Mouse (Mus musculus) c-Kit-positive CD71-positive TER-119-positive erythroid progenitor cells, embryonic 14.5 days (primary cell): ENCODE measurements around the gene Arhgef5.
"Not testable (repeated sequence)": the region's sequence is repeated elsewhere in the genome, so short reads cannot be mapped to it uniquely, and the experiment has no call there.

Experiments
- DNase-seq: peaks from one replicate; pipeline ENCODE4 v3.0.0-alpha.2; 2013; ENCODE audit warnings: low spot score

The Arhgef5 gene

DNA sequence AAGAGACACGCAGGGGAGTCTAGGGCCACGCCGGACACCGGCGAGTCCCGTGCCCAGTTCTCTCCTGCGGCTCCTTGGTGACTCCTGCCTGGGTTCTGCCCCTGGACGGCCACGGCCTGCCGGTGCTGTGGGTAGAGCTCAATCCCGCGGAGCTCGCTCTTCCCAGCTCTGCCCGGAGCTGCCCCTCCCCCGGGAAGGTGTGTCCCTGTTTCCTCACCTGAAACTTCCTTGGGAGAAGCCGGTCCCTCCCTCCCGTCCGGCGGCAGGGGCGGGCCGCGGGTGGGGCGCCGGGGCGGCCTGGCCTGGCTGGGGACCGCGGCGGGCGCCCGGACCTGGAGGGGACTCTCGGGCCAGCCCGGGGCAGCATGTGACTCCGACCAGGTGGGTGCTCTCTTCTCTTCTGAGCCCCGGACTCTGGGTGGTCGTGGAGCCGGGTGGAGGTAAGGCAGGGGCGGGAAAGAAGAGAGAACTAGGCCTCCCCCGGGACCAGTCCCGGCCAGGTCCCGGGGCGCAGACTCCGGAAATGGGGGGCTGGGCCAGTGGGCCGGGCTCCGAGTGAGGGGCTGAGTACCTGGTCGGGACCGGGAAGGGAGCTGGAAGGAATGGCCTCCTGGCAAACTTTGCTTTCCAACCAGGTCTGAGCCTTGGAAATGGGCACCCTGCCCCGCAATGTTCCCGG is at the start of gene Arhgef5:
TSS of gene Arhgef5 (plus strand) at position 220 of the 679 bp plus-strand sequence.
- no peak for DNase-seq

DNA sequence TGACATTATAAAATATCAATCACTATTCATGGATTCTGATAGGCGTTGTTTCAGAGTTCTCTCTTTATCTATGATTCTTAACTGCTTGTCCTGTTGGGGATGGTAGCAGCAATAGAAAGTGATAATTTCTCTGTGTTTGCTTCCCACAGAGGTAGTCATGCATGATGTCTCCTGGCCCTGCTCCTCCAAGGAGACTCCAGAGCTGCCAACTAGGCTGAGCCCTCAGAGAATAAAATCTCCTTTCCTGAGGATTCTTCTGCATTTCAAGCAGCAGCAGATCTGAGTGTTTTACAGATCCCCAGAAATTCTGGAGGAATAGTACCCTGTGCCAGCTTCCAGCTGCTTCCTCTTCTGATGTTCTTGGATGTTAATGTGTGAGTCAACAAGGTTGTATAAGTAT is 34.1 kb upstream of the Arhgef5 start, which contains the start of gene Olfr47:
TSS of gene Olfr47 (plus strand) at position 275 of the 400 bp plus-strand sequence.
- not testable (repeated sequence) for DNase-seq

DNA sequence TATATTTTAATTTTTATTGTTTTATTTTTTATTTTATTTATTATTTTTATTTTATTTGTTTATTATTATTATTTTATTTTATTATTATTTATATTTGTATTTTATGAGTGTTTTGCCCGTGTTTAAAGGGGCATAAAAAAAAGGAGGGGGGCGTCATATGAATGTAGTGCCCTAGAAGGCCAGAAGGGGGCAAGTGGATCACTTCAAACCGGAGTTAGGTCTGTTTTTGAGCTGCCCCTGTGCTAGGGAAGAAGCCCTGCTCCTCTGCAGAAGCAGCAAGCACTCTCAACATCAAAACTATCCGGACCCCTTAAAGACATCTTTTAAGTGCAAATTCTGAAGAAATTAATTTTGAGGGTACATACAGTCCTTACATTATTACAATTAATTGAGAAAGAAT is 23.3 kb upstream of the Arhgef5 start:
- DNase-seq: no peak

DNA sequence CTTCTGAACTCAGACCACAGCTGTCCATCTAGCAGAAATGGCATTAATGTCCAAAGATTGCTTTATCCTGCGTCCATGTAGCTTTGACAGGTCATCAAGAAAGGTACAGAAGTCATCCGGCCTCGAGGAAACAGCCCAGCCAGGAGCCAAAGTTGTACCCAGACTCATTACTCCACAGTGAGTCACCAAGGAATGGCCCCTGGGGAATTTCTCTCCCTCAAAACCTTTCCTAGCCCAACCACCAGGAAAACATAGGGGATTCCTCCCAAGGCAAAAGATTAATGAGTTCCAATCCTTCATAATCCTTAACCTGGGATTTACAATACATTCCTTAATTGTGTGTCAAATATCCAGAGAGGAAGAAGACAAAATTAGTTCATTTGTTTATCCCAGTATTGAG is 18.0 kb upstream of the Arhgef5 start:
- DNase-seq: no peak

DNA sequence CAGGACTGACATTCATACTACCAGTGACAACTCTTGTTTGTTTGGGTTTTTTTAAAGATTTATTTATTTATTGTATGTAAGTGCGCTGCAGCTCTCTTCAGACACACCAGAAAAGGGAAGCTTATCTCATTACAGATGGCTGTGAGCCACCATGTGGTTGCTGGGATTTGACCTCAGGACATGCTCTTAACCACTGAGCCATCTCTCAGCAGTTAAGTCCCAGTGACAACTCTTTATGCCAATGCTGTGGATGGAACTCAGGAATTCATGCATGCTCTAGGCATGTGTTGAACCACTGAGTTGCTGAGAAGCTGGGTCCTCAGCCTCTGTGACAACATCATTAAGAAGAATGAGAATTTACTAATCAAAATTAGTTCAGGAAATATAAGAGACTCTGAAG is 12.4 kb upstream of the Arhgef5 start:
- DNase-seq: no peak

DNA sequence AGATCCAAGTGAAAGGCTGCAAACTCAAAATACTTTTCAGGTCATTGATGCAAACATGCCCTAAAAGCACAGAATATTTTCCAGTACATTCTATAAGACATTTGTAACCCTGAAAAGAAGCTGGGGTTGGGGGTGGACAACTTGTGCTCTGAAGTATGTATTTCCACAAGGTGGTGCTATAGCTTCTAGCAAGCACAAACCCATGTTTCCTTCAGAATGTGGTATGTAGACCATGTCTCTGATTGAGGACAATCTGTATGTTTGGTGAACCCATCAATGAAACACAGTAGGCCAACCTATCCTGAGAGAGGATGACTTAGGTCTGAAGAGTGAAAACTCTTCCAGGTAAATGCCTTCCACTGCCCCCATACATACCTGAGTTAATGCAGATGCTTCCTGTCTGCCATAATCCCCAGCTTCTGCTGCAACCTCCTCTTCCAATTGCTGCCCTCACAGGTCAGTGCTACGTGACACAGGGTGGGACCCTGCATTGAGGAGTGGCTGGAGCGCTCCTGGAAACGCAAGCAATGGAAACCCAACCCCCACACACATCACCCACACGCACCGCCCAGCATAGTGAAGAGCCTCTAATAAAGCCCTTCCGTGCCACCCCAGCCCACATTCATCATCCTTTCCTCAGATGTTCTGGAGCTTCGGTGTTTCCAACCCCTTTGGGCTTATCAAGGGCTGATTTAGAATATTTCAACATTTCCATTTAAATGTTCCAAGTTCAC is 11.0 kb upstream of the Arhgef5 start:
- DNase-seq: no peak

DNA sequence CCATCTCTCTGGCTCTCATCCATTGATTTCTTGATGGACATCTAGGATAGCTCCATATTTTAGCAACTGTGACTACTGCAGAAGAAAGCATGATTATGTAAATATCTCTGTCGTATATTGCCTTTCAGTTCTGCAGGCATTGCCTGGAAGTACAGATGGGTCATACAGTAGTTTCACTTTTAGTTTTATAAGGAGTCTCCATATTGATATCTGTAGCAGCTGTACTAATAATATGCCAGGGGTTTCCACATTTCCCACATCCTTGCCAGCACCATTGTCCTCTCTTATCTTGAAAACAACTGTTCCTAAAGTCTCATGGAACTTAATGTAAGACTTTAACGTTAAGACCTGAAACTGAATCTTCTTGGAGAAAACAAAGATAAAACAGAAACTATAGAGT is 4.6 kb upstream of the Arhgef5 start:
- no peak for DNase-seq

DNA sequence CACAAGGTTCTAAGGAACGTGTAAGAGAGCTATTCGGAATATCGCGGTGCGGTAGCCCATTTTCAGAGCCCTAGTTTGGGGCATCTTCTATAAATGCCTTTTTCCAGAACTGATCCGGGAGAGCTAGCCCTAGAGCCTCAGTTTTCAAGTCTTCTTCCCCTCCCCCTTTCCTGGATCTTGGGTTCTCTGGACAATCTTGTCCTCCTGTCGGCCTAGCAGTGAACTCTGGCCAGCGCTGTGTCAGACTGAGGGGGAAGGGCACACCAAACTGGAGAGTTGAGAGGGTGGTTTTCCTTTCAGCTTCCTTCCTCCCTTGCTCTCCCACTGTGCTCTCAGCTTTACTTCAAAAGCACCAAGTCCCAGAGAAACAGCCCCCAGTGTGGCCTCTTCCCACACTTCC is 974 bp downstream of the Arhgef5 start:
- DNase-seq: no peak

DNA sequence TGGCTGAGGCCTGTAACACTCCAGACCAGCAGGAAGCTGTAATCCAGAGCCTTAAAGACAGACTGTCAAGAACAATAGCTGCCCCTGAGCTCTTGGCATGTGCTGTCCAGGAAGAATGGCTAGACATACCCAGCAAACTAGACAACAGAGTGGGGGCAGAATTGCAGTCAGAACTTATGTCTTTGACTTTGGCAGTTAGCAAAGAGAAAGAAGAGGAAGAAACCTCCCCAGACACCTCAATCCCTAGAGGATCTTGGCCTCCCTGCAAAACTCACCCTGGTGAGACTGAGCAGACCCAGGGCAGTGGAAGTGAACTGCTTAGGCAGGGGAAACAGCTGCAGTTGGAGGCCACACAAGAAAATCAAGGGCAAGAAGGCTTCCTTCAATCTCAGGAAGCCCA is 7.2 kb downstream of the Arhgef5 start:
- DNase-seq: no peak

DNA sequence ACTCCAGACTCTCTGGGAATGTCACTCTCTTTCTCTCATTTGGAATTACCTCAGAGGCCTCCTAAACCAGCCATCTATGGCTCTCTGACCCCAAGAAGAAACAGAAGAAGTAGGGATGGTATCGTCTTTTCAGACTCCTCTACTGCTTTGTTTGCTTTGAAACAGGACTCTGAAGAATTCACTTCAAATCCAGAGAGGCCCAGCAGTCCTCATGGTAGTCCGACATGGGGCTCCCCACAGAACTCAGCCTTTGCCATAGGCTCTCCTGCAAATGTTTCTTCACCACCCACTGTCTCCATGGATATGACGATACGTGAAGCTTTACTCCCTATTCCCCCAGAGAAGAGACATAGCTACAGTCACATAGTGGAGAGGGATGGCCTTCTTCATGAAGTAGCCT is 8.7 kb downstream of the Arhgef5 start:
- no peak for DNase-seq

DNA sequence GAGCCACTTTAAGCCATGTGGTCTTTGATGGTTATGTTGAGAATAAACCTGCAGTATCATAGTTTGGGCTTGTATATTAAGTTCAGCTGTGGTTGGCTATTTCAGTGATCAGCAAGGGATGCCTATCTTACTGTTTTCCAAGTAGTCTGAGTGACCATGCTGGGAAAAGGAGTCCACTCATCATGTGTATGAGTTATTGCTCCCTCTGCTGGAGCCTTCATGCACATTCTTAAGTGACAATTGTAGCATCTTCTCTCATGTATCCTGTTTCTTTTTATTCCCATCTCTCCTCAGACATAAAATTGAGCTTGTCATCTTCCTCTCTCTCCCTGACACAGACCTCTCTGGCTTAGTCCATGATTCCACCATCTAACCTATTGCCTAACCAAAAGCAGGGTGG is 12.9 kb downstream of the Arhgef5 start:
- no peak for DNase-seq

DNA sequence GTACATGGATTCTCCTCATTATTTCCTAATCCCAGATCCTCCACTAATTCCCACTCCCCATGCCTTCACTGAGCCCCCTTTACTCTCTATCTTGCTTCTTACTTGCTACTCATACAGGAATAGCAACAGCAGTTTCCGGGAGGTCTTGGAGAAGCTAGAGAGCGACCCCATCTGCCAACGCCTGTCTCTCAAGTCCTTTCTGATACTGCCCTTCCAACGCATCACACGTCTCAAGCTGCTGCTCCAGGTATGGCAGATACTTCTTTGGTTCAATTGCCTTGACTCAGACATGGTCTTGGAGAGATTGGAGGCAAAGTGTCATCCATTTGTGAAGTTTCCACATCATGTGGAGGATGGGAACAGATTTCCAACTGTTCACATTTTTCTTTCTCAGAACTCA is 15.1 kb downstream of the Arhgef5 start:
- DNase-seq: no peak

DNA sequence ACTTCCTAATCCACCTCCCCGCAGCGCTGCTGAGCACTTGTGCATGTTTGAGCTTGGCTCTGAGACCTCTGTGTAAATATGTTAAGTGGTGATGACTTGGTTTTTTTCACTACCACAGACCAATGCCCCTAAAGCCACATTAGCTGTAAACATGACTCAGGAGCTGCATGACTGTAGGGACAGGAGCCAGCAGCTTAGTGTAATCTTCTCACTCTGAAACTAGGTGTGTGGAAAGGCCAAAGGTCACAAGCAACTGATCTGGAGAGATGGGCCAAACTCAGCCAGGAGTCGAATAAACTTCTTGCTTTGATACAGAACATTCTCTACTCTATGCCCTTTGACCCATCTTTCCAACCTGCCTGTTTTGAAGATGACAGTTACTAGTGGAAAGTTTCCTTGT is 26.7 kb downstream of the Arhgef5 start:
- no peak for DNase-seq

DNA sequence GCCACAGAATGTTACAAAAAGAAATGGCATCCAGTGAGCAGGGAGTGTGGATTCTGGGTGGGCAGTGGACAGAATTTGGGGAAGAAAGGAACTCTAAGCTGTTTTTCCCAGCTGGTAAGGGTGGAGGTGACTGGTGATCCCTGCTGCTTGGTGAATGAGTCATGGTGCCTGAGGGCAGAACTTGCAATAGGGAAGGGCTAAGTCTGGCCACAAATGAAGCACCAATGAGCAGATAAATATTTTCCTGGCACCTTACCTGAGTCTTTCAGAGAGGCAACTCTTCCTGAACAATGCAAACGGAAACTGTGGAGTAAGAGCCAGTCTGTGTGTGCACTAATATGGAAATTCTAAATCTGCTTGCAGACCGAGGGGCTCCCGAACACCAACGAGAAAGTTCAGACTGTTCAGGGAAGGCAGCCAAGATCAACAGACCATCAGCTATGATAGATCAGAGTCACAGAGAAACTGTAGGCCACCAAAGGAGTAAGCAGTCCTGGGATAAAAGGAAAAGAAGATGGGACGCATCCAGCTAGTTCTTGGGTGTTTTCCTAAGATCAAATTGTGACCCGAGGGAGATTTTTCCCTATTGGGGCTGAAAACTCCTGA is 27.2 kb downstream of the Arhgef5 start:
- no peak for DNase-seq

DNA sequence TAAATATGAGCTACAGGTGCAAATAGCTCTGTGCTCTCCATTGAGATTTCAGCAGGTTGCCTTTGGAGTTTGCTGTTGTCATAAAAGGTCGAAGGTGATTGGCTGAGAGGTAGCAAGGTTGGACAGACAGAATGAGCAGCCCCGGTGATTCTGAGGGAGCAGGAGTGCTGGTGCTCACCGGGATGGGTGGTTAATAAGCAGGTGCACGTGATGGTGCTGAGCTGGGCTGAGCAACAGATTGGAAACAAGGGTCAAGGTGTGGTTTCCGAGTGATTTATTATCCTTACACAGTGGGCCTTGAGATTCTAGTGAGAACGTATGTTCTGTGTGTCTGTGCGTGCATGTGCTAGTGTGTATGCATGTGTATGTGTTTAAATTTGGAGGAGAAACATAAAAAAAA is 27.8 kb downstream of the Arhgef5 start:
- DNase-seq: no peak

DNA sequence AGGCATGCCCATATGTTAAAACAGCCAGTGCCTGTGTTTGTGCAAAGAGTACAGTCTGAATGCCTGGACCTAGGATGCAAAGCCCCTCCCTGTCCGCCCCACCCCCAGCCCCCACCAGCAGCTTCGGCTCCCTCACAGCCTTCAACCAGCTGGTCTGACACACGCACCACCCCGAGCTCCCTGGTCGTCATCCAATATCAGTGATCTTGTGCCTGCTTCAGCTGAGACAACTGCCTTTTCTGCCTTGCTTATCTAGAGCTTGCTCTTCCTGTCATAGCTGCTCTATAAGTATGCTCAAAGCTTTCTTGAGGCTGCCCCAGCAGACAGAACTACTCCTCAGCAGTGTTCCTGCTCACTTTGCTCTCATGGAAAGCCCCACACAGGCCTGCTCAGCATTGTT is 30.5 kb downstream of the Arhgef5 start:
- DNase-seq: no peak

DNA sequence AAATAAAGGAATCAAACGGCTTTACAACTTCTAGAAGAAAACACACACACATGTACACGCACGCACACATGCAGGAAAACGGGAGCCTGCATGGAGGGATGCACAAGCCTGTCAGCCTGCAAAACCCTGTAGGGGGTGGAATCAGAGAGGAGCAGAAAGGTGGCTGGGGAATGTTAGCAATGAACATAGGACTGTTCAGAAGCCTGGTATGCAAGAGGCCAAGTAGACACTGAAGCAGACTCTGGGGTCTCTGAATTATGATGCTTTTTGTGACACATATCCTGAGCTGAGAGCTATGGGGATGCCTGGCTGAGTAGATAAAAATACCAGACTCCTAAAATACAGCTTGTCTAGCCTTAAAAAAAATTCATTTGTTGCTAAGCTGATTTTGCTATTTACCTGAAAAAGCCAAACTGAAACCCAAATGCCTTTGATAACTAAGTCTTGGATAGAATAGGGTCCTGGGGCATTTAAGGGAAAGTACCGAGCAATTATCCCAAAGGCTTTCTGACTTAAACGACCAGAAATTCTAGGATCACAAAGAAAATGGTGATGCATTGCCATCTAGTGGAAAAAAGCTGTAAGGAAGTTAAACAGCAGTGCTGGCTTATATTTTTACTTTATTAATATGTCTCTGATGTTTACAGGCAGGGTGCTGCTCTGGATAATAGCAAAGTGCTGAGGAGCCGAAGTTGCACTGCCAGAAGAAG is 31.6 kb downstream of the Arhgef5 start:
- no peak for DNase-seq

DNA sequence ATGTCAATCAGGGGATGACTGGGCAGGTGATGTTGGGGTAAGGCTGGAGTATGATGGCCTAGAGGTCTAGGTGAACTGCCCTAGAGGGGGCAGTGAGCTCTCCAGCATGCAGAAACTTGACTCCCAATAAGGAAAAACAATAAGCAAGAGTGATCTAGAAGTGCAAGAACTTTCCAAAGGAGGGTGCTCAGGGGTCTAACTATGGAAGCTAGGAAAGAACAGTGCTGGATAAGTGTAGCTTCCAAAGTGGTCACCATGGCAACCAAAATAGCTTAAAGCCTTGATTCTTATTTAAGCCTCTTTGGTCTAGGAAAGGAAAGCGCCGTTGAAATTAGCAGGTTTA is 32.1 kb downstream of the Arhgef5 start:
- no peak for DNase-seq

DNA sequence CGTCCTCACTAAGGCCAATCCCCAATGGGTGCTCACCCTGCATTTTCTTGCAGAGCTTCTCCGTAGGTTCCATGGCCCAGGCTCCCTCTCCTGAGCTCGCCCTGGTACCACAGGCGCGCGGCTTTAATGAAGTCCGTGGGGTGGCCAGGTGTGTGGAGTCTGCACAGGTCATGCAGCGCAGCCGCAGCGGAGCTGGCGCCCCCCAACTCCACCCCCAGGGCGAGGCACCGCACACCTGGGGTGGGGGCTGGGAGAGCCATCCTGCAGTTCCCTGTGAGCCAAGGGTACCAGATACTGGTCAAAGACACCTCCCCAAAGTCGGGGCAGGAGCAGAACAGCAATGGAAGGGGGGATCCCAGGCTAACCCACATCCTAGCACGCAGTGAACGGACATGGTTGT is 44.1 kb downstream of the Arhgef5 start, which contains the start of gene Nobox:
TSS of gene Nobox (minus strand) at position 101 of the 400 bp plus-strand sequence.
- no peak for DNase-seq

DNA sequence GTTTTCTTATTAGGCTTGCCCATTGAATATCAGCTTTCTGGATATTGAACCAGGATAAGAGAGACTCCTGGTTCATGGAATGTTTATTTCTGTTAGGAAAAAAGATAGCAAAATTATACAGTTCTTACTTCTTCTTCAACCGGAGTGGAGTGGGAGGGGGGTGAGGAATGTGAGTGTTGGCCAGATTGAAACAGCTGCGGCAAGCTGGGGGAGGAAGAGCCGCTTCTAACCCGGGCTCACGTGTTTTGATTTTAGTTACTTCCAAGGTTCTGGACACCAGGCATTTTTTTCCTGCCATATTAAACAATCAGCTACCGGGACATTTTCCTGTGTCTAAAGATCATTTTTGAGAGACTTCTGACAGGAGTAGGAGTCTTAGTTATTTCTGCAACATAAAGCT is 44.7 kb downstream of the Arhgef5 start:
- no peak for DNase-seq

DNA sequence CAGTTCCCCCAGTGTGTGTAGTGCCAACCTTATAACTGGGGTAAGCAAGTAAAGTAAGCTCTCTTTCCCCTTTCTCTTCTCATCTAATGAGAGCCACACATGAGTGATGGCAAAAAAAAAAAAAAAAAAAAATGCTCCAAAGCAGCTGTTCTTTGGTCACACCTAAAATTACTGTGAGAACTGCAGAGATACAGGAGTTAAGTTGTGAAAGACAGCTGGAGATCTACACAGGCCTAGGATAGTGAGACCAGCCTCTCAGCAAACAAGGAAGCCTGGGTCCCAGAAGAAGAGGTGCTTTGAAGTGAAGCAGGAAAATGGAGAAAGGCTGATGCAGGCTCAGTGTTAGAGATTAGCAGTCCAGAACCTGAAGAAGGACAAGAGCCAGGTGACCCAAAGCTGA is 47.2 kb downstream of the Arhgef5 start:
- no peak for DNase-seq

DNA sequence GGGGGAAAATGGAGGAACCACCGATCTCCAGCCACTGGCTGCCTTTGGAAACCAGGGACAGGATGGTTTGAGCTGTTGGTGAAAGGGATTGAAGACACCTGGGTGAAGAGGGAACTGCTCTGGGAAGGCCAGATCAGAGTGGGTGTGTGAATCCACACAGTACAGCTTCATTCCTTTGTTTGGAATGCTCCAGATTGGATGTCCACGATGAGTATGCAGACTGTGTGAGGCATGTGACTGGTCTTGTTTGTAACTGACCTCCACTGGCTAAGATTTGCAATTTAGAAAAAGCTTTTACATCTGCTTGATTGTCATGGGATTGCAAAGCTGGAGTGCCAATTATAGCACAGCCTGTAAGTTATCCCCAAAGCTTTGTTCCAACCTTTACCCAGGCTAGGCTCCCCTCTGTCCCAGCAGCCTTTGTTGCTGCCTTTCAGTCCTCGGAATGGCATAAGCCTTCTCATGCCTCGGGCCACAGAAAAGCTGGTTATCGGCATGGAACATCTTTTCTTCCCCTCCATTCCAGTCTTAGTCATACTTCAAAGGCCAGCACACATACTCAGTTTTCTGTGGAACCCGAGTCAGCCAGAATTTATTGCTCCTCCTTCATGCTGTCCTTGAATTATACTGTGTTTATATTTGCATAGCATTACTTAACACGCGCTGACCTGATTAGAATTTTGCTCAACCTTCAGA is 47.7 kb downstream of the Arhgef5 start:
- DNase-seq: no peak
